Mouse (Mus musculus): ENCODE data around the gene Foxi3.
A peak's percentile ranks its signal among the peaks of the same experiment; 100 is the strongest.

Foxi3 gene

GRCm38 (mm10) chr6:70956285-70956912 is at the start of gene Foxi3:
Gene Foxi3 (plus strand): TSS chr6:70956531.
- DNase-seq (ENCODE audit: low spot score in 2 of 2), result no peak

- no peak for DNase-seq (ENCODE audit: low spot score in 2 of 2)
Observed at GRCm38 (mm10) chr6:70909572-70909971, 46.8 kb upstream of the Foxi3 start.

- DNase-seq (ENCODE audit: low spot score in 2 of 2), result no peak
Observed at GRCm38 (mm10) chr6:70910285-70910684, 46.0 kb upstream of the Foxi3 start.

GRCm38 (mm10) chr6:70911668-70912395 is 44.5 kb upstream of the Foxi3 start:
- no peak for DNase-seq (ENCODE audit: low spot score in 2 of 2)

- no peak for DNase-seq (ENCODE audit: low spot score in 2 of 2)
Observed at GRCm38 (mm10) chr6:70912396-70912765, 44.0 kb upstream of the Foxi3 start.

GRCm38 (mm10) chr6:70918827-70919226 is 37.5 kb upstream of the Foxi3 start, which contains the start of gene Tex37:
Gene Tex37 (minus strand): TSS chr6:70918927.
- no peak for DNase-seq (ENCODE audit: low spot score in 2 of 2)

GRCm38 (mm10) chr6:70921274-70922074 is 34.9 kb upstream of the Foxi3 start:
- peak; percentile 11 to 26 for DNase-seq (ENCODE audit: low spot score in 2 of 2)

DNA sequence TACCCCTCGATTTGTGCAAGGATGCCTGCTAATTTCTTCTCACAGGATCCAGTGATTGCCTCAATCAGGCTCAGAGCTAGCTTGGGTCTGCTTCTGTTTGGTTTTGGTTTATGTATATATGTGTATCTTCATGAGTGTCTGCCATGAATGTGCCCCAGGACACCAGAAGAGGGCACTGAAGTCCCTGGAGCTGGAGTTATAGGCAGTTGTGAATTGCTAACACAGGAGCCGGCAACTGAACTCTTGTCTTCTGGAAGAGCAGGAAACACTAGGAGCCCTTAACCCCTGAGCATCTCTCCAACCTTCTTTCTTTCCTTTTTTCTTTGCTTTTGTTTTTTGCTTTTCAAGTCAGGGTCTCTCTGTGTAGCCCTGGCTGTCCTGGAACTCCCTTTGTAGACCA is 24.5 kb upstream of the Foxi3 start:
- DNase-seq (ENCODE audit: low spot score in 2 of 2), result no peak

DNA sequence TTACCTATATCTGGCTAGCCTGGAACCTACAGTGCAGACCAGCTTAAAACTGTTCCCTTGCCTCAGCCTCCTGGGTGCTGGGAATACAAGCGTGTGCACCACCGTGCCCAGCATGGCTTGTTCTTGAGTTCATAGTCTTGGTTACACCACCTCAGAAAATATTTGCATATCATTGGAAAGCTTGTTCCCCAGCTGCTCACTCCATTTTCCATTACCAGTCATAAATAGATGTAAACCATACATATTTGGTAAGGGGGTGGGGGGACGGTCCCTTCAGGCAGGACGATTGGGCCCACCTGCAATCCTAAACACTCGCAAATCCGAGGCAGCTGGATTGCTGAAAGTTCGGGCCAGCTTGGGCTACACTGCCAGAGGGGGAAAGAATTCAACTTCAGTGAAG is 3.1 kb upstream of the Foxi3 start:
- no peak for DNase-seq (ENCODE audit: low spot score in 2 of 2)

DNA sequence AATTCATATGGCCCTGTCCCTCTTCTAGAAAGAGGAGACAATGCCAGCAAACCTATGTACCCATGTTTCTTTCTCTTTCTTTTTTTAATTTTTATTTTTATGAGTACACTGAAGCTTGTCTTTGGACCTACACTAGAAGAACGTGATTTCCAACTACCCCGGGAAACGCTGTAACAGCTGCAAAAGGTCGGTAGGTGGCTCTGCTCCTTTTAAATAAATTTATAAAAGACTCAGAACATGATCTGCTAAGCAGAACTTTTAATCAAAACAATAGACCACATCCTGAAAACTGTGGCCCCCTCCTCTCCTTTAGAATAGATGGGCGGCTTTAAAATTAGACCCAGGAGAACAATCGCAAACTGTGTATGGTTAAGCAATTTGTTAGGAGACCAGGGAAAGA is 2.3 kb upstream of the Foxi3 start:
- no peak for DNase-seq (ENCODE audit: low spot score in 2 of 2)

DNA sequence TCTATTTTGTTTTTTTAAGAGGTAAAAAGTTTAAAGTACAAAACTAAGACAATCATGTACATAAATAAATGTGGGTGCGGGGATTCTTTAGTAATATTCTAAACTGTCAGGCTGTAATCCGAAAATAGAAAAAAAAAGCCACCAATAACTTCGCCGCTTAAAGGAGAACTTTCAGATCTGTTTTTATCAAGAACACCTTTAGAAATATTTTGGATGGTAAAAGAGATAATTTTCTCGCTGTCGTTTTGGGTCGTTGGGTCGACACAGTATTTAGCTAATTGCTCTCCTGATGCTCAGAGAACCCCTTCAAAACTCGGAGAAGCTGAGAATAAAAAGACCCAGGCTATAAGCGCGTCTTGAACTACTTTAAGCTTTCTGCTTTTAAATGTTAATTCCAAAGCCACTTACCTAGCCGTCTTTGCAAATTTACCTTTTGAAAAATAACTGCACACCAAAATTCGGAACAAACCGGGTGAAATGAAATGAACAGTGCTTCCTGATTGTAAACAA is 985 bp upstream of the Foxi3 start:
- no peak for DNase-seq (ENCODE audit: low spot score in 2 of 2)

- DNase-seq (ENCODE audit: low spot score in 2 of 2), result no peak
Observed at GRCm38 (mm10) chr6:70955841-70956240, 490 bp upstream of the Foxi3 start.

GRCm38 (mm10) chr6:70956936-70957335 is 605 bp downstream of the Foxi3 start:
- no peak for DNase-seq (ENCODE audit: low spot score in 2 of 2)

DNA sequence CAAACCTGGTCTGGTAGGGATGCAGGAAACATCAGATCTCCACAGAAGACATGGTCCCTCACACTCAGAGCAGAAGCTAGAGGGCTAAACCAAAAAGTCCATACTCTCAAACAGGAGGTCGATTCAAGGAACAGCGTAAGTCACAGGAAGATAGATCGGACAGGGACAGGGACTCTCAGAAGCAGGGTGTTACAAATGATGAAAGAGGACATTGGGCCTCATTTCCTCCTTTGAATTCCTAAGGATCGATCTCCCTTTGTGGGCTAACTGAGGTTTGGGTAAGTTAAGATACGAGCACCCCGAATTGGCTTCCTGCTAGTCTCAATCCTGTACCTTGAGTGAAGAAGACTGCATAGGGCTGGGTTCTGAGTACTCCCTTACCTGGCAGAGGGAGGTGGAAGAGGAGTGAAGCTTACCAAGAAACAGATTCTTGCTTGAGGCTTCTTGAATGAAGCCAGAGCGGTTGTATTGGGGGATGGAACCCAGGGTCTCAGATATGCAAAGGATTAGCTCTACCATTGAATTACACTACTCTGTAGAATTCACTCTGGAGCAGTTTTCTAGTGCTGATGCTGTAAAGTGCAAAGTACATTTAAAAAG is 1.1 kb downstream of the Foxi3 start:
- no peak for DNase-seq (ENCODE audit: low spot score in 2 of 2)

GRCm38 (mm10) chr6:70964116-70964830 is 7.9 kb downstream of the Foxi3 start:
- no peak for DNase-seq (ENCODE audit: low spot score in 2 of 2)

- no peak for DNase-seq (ENCODE audit: low spot score in 2 of 2)
Observed at GRCm38 (mm10) chr6:70965694-70966093, 9.4 kb downstream of the Foxi3 start.

DNA sequence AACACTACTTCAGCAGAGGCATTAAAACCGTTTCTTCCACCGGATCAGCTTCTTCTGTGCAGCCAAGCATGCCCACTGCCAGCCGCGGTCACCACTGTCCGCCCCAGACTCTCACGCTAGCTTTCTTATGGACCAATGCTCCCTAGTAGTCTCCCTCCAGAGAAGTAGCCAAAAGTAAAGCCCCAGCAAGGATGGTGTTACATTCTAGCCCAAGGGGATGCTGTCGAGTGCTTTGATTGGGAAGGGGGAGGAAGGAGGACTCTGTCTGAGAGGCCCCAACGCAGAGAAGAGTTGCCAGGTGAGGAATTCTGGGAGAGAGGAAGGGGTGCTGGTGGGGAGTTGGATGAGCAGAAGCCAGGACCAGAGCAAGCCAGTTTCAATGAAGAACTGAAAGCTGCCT is 11.1 kb downstream of the Foxi3 start:
- DNase-seq (ENCODE audit: low spot score in 2 of 2), result no peak

GRCm38 (mm10) chr6:70968291-70968690 is 12.0 kb downstream of the Foxi3 start:
- no peak for DNase-seq (ENCODE audit: low spot score in 2 of 2)

DNA sequence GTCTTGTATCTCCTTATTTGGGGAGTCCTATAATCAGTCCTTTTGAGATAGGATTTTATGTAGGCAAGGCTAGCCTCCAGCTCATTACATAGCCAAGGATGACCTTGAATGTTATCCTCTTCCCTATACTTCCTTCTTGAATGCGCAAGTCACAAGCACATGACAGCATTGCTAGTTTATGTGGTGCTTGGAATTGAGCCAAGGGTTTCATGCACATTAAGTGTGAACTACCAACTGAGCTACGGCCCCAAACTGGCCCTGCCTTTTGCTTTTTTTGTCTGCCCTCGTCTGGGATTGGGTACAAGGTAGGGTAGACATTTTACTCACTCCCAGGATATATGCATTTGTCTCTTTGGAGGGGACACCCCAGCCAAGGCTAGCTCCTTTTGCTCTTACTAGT is 16.7 kb downstream of the Foxi3 start:
- DNase-seq (ENCODE audit: low spot score in 2 of 2), result no peak

DNA sequence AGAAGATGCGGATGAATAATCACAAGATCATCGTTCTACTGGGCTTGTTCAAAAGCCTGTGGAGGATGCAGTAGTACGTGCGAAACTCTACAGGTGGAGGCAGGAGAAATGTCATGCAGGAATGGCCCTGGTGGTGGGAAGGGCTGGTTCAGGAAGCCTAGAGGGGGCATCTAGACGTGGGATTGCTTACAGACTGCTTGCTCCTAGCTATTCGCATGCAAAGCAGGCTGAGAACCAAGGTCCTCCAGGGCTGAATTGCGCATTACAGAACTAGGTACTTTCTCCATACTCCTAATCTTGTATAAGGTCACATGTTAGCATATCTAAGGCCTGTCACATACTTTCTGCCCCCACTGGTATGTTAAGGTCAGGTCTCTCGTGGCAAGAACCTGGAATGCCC is 24.7 kb downstream of the Foxi3 start:
- DNase-seq (ENCODE audit: low spot score in 2 of 2), result no peak

GRCm38 (mm10) chr6:70982416-70982815 is 26.1 kb downstream of the Foxi3 start:
- DNase-seq (ENCODE audit: low spot score in 2 of 2), result no peak
